Mouse (Mus musculus) MEL (cell line): Measurements from ENCODE around the gene C2cd2. TPM values are rescaled to one million over a fixed set of nuclear protein-coding genes. Genes with fewer than 3 reads are reported as not detected.

Experiments used
- DNase-seq: peaks from one replicate; pipeline ENCODE4 v3.0.0; 2011; ENCODE audit warnings: low read depth, low spot score
- H3K27ac ChIP-seq: 2 replicates; pipeline ENCODE4 v1.5.1; 2012; ENCODE audit warnings: low read depth, mild to moderate bottlenecking, control low read depth, low read length, moderate library complexity; ENCODE audit not compliant: control insufficient read depth
- H3K27me3 ChIP-seq, 2 experiments: fragments of 150-350 bp in 1 of 2; sonication (generic) in 1 of 2; 2 replicates each; pipeline ENCODE4 v1.6.1; 2012; ENCODE audit warnings: low read length in 2 of 2, mild to moderate bottlenecking in 2 of 2, improper control_type of control experiment in 1 of 2, moderate library complexity in 1 of 2; ENCODE audit not compliant: insufficient read depth in 2 of 2, control insufficient read depth in 1 of 2
- H3K36me3 ChIP-seq, 2 experiments: 2 replicates each; pipeline ENCODE4 v1.6.1; 2012 to 2014; ENCODE audit warnings: low read length in 2 of 2, improper control_type of control experiment in 1 of 2, inconsistent platforms in 1 of 2, mild to moderate bottlenecking in 1 of 2; ENCODE audit not compliant: insufficient read depth in 2 of 2, control insufficient read depth in 1 of 2
- H3K4me1 ChIP-seq, 2 experiments: fragments of 150-350 bp in 1 of 2; sonication (generic) in 1 of 2; 2 replicates each; pipeline ENCODE4 v1.6.1; 2012; ENCODE audit warnings: low read length in 2 of 2, improper control_type of control experiment in 1 of 2, mild to moderate bottlenecking in 1 of 2; ENCODE audit not compliant: insufficient read depth in 2 of 2, control insufficient read depth in 1 of 2
- H3K4me3 ChIP-seq, 2 experiments: fragments of 150-350 bp in 1 of 2; sonication (generic) in 1 of 2; 2 replicates each; pipeline ENCODE4 v1.5.1; 2012; ENCODE audit warnings: low read depth in 2 of 2, low read length in 2 of 2, mild to moderate bottlenecking in 2 of 2, moderate library complexity in 2 of 2, control low read depth in 1 of 2, improper control_type of control experiment in 1 of 2; ENCODE audit not compliant: control insufficient read depth in 1 of 2, insufficient read depth in 1 of 2
- H3K79me2 ChIP-seq: 2 replicates; pipeline ENCODE4 v1.6.1; 2012; ENCODE audit warnings: mild to moderate bottlenecking, low read length, moderate library complexity; ENCODE audit not compliant: control insufficient read depth, poor library complexity, insufficient read depth
- H3K9ac ChIP-seq: 2 replicates; pipeline ENCODE4 v1.6.1; 2012; ENCODE audit warnings: low read depth, mild to moderate bottlenecking, control low read depth, low read length, moderate library complexity; ENCODE audit not compliant: control insufficient read depth, poor library complexity, severe bottlenecking
- H3K9me3 ChIP-seq: fragments of 150-350 bp; sonication (generic); replicated peaks from 2 replicates; pipeline ENCODE4 v1.6.1; 2012; ENCODE audit warnings: mild to moderate bottlenecking, low read length, improper control_type of control experiment, moderate library complexity; ENCODE audit not compliant: insufficient read depth
- BHLHE40 ChIP-seq: IDR thresholded peaks from 2 replicates; pipeline ENCODE4 v1.6.1; 2012; ENCODE audit warnings: low read depth, mild to moderate bottlenecking, inconsistent platforms, low read length, improper control_type of control experiment, borderline replicate concordance
- CHD1 ChIP-seq: IDR thresholded peaks from 2 replicates; pipeline ENCODE4 v1.6.1; 2012; ENCODE audit warnings: low read depth, mild to moderate bottlenecking, inconsistent platforms, low read length, improper control_type of control experiment
- CTCF ChIP-seq, 3 experiments: IDR thresholded peaks in 2 of 3; conservative IDR thresholded peaks in 1 of 3; 2 replicates each; pipeline ENCODE4 v1.5.1; 2011 to 2012; ENCODE audit warnings: low read length in 3 of 3, low read depth in 2 of 3, mild to moderate bottlenecking in 2 of 3, improper control_type of control experiment in 1 of 3, inconsistent platforms in 1 of 3, mixed read lengths in 1 of 3, moderate library complexity in 1 of 3; ENCODE audit not compliant: control insufficient read depth in 1 of 3, insufficient read depth in 1 of 3, poor library complexity in 1 of 3, severe bottlenecking in 1 of 3
- E2F4 ChIP-seq: IDR thresholded peaks from 2 replicates; pipeline ENCODE4 v1.6.1; 2011; ENCODE audit warnings: low read depth, low read length, improper control_type of control experiment, borderline replicate concordance
- ELF1 ChIP-seq: IDR thresholded peaks from 2 replicates; pipeline ENCODE4 v1.6.1; 2014; ENCODE audit warnings: low read depth, mild to moderate bottlenecking, inconsistent platforms, low read length, improper control_type of control experiment, moderate library complexity
- ETS1 ChIP-seq: IDR thresholded peaks from 2 replicates; pipeline ENCODE4 v1.6.1; 2012; ENCODE audit warnings: low read depth, mild to moderate bottlenecking, inconsistent platforms, low read length, improper control_type of control experiment, moderate library complexity
- GABPA ChIP-seq: IDR thresholded peaks from 2 replicates; pipeline ENCODE4 v1.6.1; 2012; ENCODE audit warnings: low read depth, mild to moderate bottlenecking, inconsistent platforms, low read length, improper control_type of control experiment, moderate library complexity
- GATA1 ChIP-seq: IDR thresholded peaks from 2 replicates; pipeline ENCODE4 v1.6.1; 2011; ENCODE audit warnings: low read depth, low read length, improper control_type of control experiment
- HCFC1 ChIP-seq: IDR thresholded peaks from 2 replicates; pipeline ENCODE4 v1.6.1; 2012; ENCODE audit warnings: low read depth, mild to moderate bottlenecking, inconsistent platforms, low read length, improper control_type of control experiment, moderate library complexity
- KAT2A ChIP-seq: conservative IDR thresholded peaks from 2 replicates; pipeline ENCODE4 v1.6.1; 2012; ENCODE audit warnings: low read depth, low read length, improper control_type of control experiment, inconsistent platforms
- MAFK ChIP-seq: IDR thresholded peaks from 2 replicates; pipeline ENCODE4 v1.6.1; 2011; ENCODE audit warnings: low read depth, mild to moderate bottlenecking, low read length, improper control_type of control experiment, borderline replicate concordance
- MAX ChIP-seq: IDR thresholded peaks from 2 replicates; pipeline ENCODE4 v1.6.1; 2011; ENCODE audit warnings: low read length, improper control_type of control experiment
- MAZ ChIP-seq: IDR thresholded peaks from 2 replicates; pipeline ENCODE4 v1.6.1; 2012; ENCODE audit warnings: low read depth, mild to moderate bottlenecking, inconsistent platforms, low read length, improper control_type of control experiment
- MEF2A ChIP-seq: IDR thresholded peaks from 2 replicates; pipeline ENCODE4 v1.6.1; 2014; ENCODE audit warnings: low read depth, mild to moderate bottlenecking, inconsistent platforms, low read length, improper control_type of control experiment; ENCODE audit not compliant: poor library complexity, insufficient replicate concordance, severe bottlenecking; ENCODE audit errors: extremely low read depth
- MXI1 ChIP-seq: IDR thresholded peaks from 2 replicates; pipeline ENCODE4 v1.6.1; 2011; ENCODE audit warnings: mild to moderate bottlenecking, low read depth, low read length, improper control_type of control experiment
- MYC ChIP-seq: IDR thresholded peaks from 2 replicates; pipeline ENCODE4 v1.6.1; 2011; ENCODE audit warnings: low read depth, mild to moderate bottlenecking, low read length, improper control_type of control experiment, moderate library complexity
- NELFE ChIP-seq: IDR thresholded peaks from 2 replicates; pipeline ENCODE4 v1.6.1; 2011; ENCODE audit warnings: low read depth, low read length, improper control_type of control experiment
- NRF1 ChIP-seq: IDR thresholded peaks from 2 replicates; pipeline ENCODE4 v1.6.1; 2014; ENCODE audit warnings: low read depth, mild to moderate bottlenecking, inconsistent platforms, low read length, improper control_type of control experiment, moderate library complexity; ENCODE audit not compliant: poor library complexity, insufficient read depth, severe bottlenecking
- POLR2A ChIP-seq, 2 experiments: IDR thresholded peaks; 2 replicates each; pipeline ENCODE4 v1.6.1; 2011 to 2012; ENCODE audit warnings: low read length in 2 of 2, mild to moderate bottlenecking in 2 of 2, control low read depth in 1 of 2, improper control_type of control experiment in 1 of 2, low read depth in 1 of 2, moderate library complexity in 1 of 2; ENCODE audit not compliant: control insufficient read depth in 1 of 2, insufficient read depth in 1 of 2, poor library complexity in 1 of 2
- POLR2AphosphoS2 ChIP-seq: IDR thresholded peaks from 2 replicates; pipeline ENCODE4 v1.6.1; 2011; ENCODE audit warnings: low read length, improper control_type of control experiment
- POLR2AphosphoS5 ChIP-seq: IDR thresholded peaks from 2 replicates; pipeline ENCODE4 v1.6.1; 2012; ENCODE audit warnings: low read depth, borderline replicate concordance, mild to moderate bottlenecking, inconsistent platforms, low read length, moderate library complexity, mixed read lengths
- RAD21 ChIP-seq: IDR thresholded peaks from 2 replicates; pipeline ENCODE4 v1.6.1; 2011; ENCODE audit warnings: mild to moderate bottlenecking, low read depth, low read length, improper control_type of control experiment
- SIN3A ChIP-seq: IDR thresholded peaks from 2 replicates; pipeline ENCODE4 v1.6.1; 2012; ENCODE audit warnings: low read length, improper control_type of control experiment, inconsistent platforms
- SMC3 ChIP-seq: IDR thresholded peaks from 2 replicates; pipeline ENCODE4 v1.6.1; 2011; ENCODE audit warnings: low read depth, low read length, improper control_type of control experiment
- TAL1 ChIP-seq: IDR thresholded peaks from 2 replicates; pipeline ENCODE4 v1.6.1; 2012; ENCODE audit warnings: mild to moderate bottlenecking, inconsistent platforms, low read length, moderate library complexity, mixed read lengths
- TBP ChIP-seq: IDR thresholded peaks from 2 replicates; pipeline ENCODE4 v1.8.0; 2011; ENCODE audit warnings: low read depth, low read length, improper control_type of control experiment
- TCF12 ChIP-seq: IDR thresholded peaks from 2 replicates; pipeline ENCODE4 v1.6.1; 2014; ENCODE audit warnings: low read depth, mild to moderate bottlenecking, inconsistent platforms, low read length, improper control_type of control experiment, moderate library complexity
- UBTF ChIP-seq: IDR thresholded peaks from 2 replicates; pipeline ENCODE4 v1.6.1; 2012; ENCODE audit warnings: low read depth, mild to moderate bottlenecking, inconsistent platforms, low read length, improper control_type of control experiment, moderate library complexity, borderline replicate concordance; ENCODE audit not compliant: insufficient read depth
- USF1 ChIP-seq: IDR thresholded peaks from 2 replicates; pipeline ENCODE4 v1.6.1; 2014; ENCODE audit warnings: low read depth, mild to moderate bottlenecking, inconsistent platforms, low read length, improper control_type of control experiment, moderate library complexity
- USF2 ChIP-seq, 2 experiments: IDR thresholded peaks; 2 replicates each; pipeline ENCODE4 v1.6.1; 2011 to 2012; ENCODE audit warnings: improper control_type of control experiment in 2 of 2, low read length in 2 of 2, borderline replicate concordance in 1 of 2, inconsistent platforms in 1 of 2, low read depth in 1 of 2, mild to moderate bottlenecking in 1 of 2; ENCODE audit not compliant: insufficient read depth in 1 of 2
- ZC3H11A ChIP-seq: IDR thresholded peaks from 2 replicates; pipeline ENCODE4 v1.6.1; 2012; ENCODE audit warnings: low read depth, mild to moderate bottlenecking, inconsistent platforms, low read length, improper control_type of control experiment
- ZKSCAN1 ChIP-seq: IDR thresholded peaks from 2 replicates; pipeline ENCODE4 v1.6.1; 2012; ENCODE audit warnings: low read depth, mild to moderate bottlenecking, inconsistent platforms, low read length, improper control_type of control experiment, moderate library complexity
- ZNF384 ChIP-seq: IDR thresholded peaks from 2 replicates; pipeline ENCODE4 v1.6.1; 2012; ENCODE audit warnings: low read depth, mild to moderate bottlenecking, inconsistent platforms, low read length, improper control_type of control experiment
- polyA plus RNA-seq, 2 experiments: library from polyadenylated mRNA; stranded (reverse) in 1 of 2; unstranded in 1 of 2; fragments of >175 nt in 1 of 2; fragments of >200 nt in 1 of 2; gene quantifications; 2 replicates each; pipeline versions ENCODE4 v1.2.1 to v1.2.4; 2012; ENCODE audit warnings: low replicate concordance in 2 of 2, low read depth in 1 of 2; ENCODE audit not compliant: insufficient read length in 2 of 2, insufficient read depth in 1 of 2, missing spikeins in 1 of 2
- total RNA-seq: library from RNA; depleted of rRNA; stranded (reverse); fragments of 300-350 nt; gene quantifications from 2 replicates; pipeline ENCODE4 v1.2.3, GENCODE M21; 2012

C2cd2 gene
- total and polyA plus RNA-seq, 3 experiments: 8.9 to 20.7 TPM; not detected in 1

DNA sequence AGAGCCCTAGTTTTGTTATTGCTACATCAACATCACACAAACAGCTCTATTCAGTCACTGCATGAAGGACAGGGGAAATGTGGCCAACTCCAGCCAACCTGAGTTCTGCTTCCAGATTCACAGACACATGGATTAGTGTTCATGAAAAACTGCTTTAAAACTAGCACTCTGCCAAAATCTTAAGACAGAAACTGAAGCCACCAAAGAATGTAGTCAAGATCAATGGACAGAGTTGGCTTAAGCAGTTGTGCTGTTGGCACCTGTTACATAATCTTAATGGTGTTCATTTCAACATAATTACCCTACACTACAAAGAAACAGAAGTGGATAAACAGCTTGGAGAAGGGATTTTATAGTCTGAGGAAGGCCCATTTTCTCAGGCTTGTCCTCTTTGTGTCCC is 106.3 kb downstream of the C2cd2 start (continued):
- TF ChIP-seq E2F4 (no peak), POLR2AphosphoS2 (no peak), UBTF (no peak)

DNA sequence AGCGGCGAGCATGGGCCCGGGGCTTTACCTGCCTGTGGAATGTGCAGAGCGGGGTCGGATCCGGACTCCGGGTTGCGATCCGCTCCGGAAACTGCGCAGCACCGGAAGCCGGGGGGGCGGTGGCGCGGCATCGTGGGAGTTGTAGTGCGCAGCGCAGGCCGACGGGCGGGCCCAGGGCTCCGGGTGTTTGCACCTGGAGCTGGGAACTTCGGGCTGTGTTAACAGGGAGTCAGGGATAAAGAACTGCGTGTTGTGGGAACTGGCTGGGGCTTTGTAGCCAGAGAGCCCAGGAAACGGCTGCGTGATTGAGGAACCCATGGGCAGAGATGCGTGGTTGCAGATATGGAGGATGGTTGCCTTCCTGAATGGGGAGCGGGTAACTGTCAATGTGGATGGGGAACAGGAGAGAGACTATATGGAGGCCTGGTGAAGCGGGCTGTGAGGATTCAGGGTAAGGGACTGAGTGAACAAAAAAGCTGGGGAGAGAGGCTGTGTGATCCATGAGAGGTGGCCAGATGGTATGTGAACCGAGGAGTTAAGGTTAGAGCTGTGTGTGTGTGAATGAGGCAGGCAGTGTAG is 110.6 kb downstream of the C2cd2 start, which contains the start of gene Prdm15:
TSS of gene Prdm15 (minus strand) at position 110 of the 579 bp plus-strand sequence.
- Histone ChIP-seq H3K9me3 (no peaks in the 10 kb centered on the region), H3K36me3 (peaks cover 0 to 22% of the 10 kb centered on the region in 2 experiments; a peak in 2 of 4 replicates), H3K4me3 (peak within 1 kb of the TSS; percentile 83 to 100), H3K27me3 (no peaks in the 10 kb centered on the region), H3K27ac (peak within 1 kb of the TSS; percentile 82), H3K9ac (peak within 1 kb of the TSS; percentile 91), H3K4me1 (peaks cover 8 to 24% of the 10 kb centered on the region in 2 experiments), H3K79me2 (peaks cover 38% of the 10 kb centered on the region)
- peak; percentile 89 for DNase-seq
- TF ChIP-seq UBTF (0 out of 2 replicates have a peak, but pooled peaks have one; percentile 48), USF1 (no peak), KAT2A (peak; percentile 72; the same call in 1 of the 2 replicates), POLR2AphosphoS2 (no peak; the same call in 1 of the 2 replicates), NRF1 (peak; percentile 68), E2F4 (no peak), GATA1 (0 out of 2 replicates have a peak, but pooled peaks have one; percentile 10), MAX (peak; percentile 53), NELFE (peak; percentile 65), CHD1 (no peak), TBP (0 out of 2 replicates have a peak, but pooled peaks have one; percentile 25), POLR2AphosphoS5 (no peak), ELF1 (peak; percentile 76), MAFK (no peak), ZNF384 (no peak), GABPA (no peak), MYC (peak; percentile 74; the same call in 1 of the 2 replicates), SIN3A (peak; percentile 95), SMC3 (no peak), ZKSCAN1 (no peak), USF2 (IDR thresholded peaks at IDR 0.05; ENCODE audit: borderline replicate concordance in 1 of 2, insufficient read depth in 1 of 2, low read depth in 1 of 2, low read length in 2 of 2) (no peak), TAL1 (no peak), MEF2A (no peak), ETS1 (no peak), MAZ (peak; percentile 84; the same call in 1 of the 2 replicates), CTCF (IDR thresholded peaks at IDR 0.05 in 2 of 3, conservative IDR thresholded peaks at IDR 0.05 in 1 of 3; ENCODE audit: control insufficient read depth in 1 of 3, insufficient read depth in 1 of 3, low read depth in 2 of 3, low read length in 3 of 3, poor library complexity in 1 of 3, severe bottlenecking in 1 of 3) (no peak), HCFC1 (peak; percentile 95), MXI1 (peak; percentile 78), RAD21 (no peak), POLR2A (IDR thresholded peaks at IDR 0.05; ENCODE audit: control insufficient read depth in 1 of 2, insufficient read depth in 1 of 2, low read depth in 1 of 2, low read length in 2 of 2, poor library complexity in 1 of 2) (peak; percentile 31 to 85; a peak in 3 of 4 replicates), ZC3H11A (no peak), TCF12 (peak; percentile 23; the same call in 1 of the 2 replicates), BHLHE40 (no peak)
